Mouse (Mus musculus): ENCODE measurements around the gene Osbpl2. TPM values are rescaled to one million over a fixed set of nuclear protein-coding genes. Genes with fewer than 3 reads are reported as not detected.
A peak's percentile ranks its signal among the peaks of the same experiment; 100 is the strongest.

The Osbpl2 gene
- polyA plus RNA-seq, 1 experiment from 2014 or later, result 72.3 TPM

- H3K9ac ChIP-seq (replicated peaks; ENCODE audit: low read depth, low read length), result no peak overlapping the region
- H3K4me1 ChIP-seq (replicated peaks; ENCODE audit: control insufficient read depth, insufficient read depth, low read length), result no peaks in the 10 kb centered on the region
- 89% methylated on average over 24 of the region's 24 CpGs for WGBS
- no peaks in the 10 kb centered on the region for H3K27me3 ChIP-seq (replicated peaks; ENCODE audit: control insufficient read depth, insufficient read depth, low read length)
- no peaks in the 10 kb centered on the region for H3K9me3 ChIP-seq (ENCODE audit: control insufficient read depth, low read length)
- no peak overlapping the region for H3K4me3 ChIP-seq (replicated peaks; ENCODE audit: low read length)
- H3K36me3 ChIP-seq (ENCODE audit: control insufficient read depth, insufficient read depth), result no peaks in the 10 kb centered on the region
- no peak overlapping the region for H3K4me2 ChIP-seq (ENCODE audit: low read length)
- no peak for ATAC-seq
- no peak overlapping the region for H3K27ac ChIP-seq (ENCODE audit: low read length)
These were observed 65.1 kb downstream of the Osbpl2 start for GRCm38 (mm10) chr2:180184011-180184751.

GRCm38 (mm10) chr2:180184752-180185109, 65.6 kb downstream of the Osbpl2 start:
- Histone ChIP-seq H3K4me3 (replicated peaks; ENCODE audit: low read length) (no peak overlapping the region), H3K9me3 (ENCODE audit: control insufficient read depth, low read length) (no peaks in the 10 kb centered on the region), H3K9ac (replicated peaks; ENCODE audit: low read depth, low read length) (no peak overlapping the region), H3K27ac (ENCODE audit: low read length) (no peak overlapping the region), H3K27me3 (replicated peaks; ENCODE audit: control insufficient read depth, insufficient read depth, low read length) (no peaks in the 10 kb centered on the region), H3K36me3 (ENCODE audit: control insufficient read depth, insufficient read depth) (no peaks in the 10 kb centered on the region), H3K4me2 (ENCODE audit: low read length) (no peak overlapping the region), H3K4me1 (replicated peaks; ENCODE audit: control insufficient read depth, insufficient read depth, low read length) (no peaks in the 10 kb centered on the region)
- ATAC-seq, result no peak
- 84% methylated on average over 6 of the region's 6 CpGs for WGBS

GRCm38 (mm10) chr2:180185686-180186085, 66.6 kb downstream of the Osbpl2 start:
- H3K27ac ChIP-seq (ENCODE audit: low read length), result no peak overlapping the region
- 94% methylated on average over 14 of the region's 14 CpGs for WGBS
- H3K4me2 ChIP-seq (ENCODE audit: low read length), result no peak overlapping the region
- H3K9me3 ChIP-seq (ENCODE audit: control insufficient read depth, low read length), result no peaks in the 10 kb centered on the region
- no peaks in the 10 kb centered on the region for H3K4me1 ChIP-seq (replicated peaks; ENCODE audit: control insufficient read depth, insufficient read depth, low read length)
- H3K4me3 ChIP-seq (replicated peaks; ENCODE audit: low read length), result no peak overlapping the region
- H3K27me3 ChIP-seq (replicated peaks; ENCODE audit: control insufficient read depth, insufficient read depth, low read length), result no peaks in the 10 kb centered on the region
- H3K36me3 ChIP-seq (ENCODE audit: control insufficient read depth, insufficient read depth), result no peaks in the 10 kb centered on the region
- H3K9ac ChIP-seq (replicated peaks; ENCODE audit: low read depth, low read length), result no peak overlapping the region
- no peak for ATAC-seq

- Histone ChIP-seq H3K9me3 (ENCODE audit: control insufficient read depth, low read length) (no peaks in the 10 kb centered on the region), H3K4me2 (ENCODE audit: low read length) (no peak overlapping the region), H3K27ac (ENCODE audit: low read length) (no peak overlapping the region), H3K4me3 (replicated peaks; ENCODE audit: low read length) (no peak overlapping the region), H3K36me3 (ENCODE audit: control insufficient read depth, insufficient read depth) (no peaks in the 10 kb centered on the region), H3K27me3 (replicated peaks; ENCODE audit: control insufficient read depth, insufficient read depth, low read length) (no peaks in the 10 kb centered on the region), H3K4me1 (replicated peaks; ENCODE audit: control insufficient read depth, insufficient read depth, low read length) (no peaks in the 10 kb centered on the region), H3K9ac (replicated peaks; ENCODE audit: low read depth, low read length) (no peak overlapping the region)
- 88% methylated on average over 11 of the region's 11 CpGs for WGBS
- ATAC-seq, result 0 out of 2 replicates have a peak, but pooled peaks have one; percentile 36
These were observed 68.3 kb downstream of the Osbpl2 start for GRCm38 (mm10) chr2:180187362-180187761.

GRCm38 (mm10) chr2:180196610-180197322, 77.7 kb downstream of the Osbpl2 start:
- Histone ChIP-seq H3K4me2 (ENCODE audit: low read length) (no peak overlapping the region), H3K4me1 (replicated peaks; ENCODE audit: control insufficient read depth, insufficient read depth, low read length) (peaks cover 6% of the 10 kb centered on the region), H3K9me3 (ENCODE audit: control insufficient read depth, low read length) (no peaks in the 10 kb centered on the region), H3K36me3 (ENCODE audit: control insufficient read depth, insufficient read depth) (no peaks in the 10 kb centered on the region), H3K27me3 (replicated peaks; ENCODE audit: control insufficient read depth, insufficient read depth, low read length) (no peaks in the 10 kb centered on the region), H3K4me3 (replicated peaks; ENCODE audit: low read length) (no peak overlapping the region), H3K9ac (replicated peaks; ENCODE audit: low read depth, low read length) (no peak overlapping the region), H3K27ac (ENCODE audit: low read length) (no peak overlapping the region)
- 78% methylated on average over 12 of the region's 12 CpGs for WGBS
- no peak for ATAC-seq

GRCm38 (mm10) chr2:180197323-180198037, 78.4 kb downstream of the Osbpl2 start:
- no peak overlapping the region for H3K27ac ChIP-seq (ENCODE audit: low read length)
- WGBS, result 60% methylated on average over 10 of the region's 10 CpGs
- peak; percentile 61; the same call in 1 of the 2 replicates for ATAC-seq
- no peaks in the 10 kb centered on the region for H3K9me3 ChIP-seq (ENCODE audit: control insufficient read depth, low read length)
- H3K4me1 ChIP-seq (replicated peaks; ENCODE audit: control insufficient read depth, insufficient read depth, low read length), result peaks cover 6% of the 10 kb centered on the region
- no peaks in the 10 kb centered on the region for H3K36me3 ChIP-seq (ENCODE audit: control insufficient read depth, insufficient read depth)
- H3K4me2 ChIP-seq (ENCODE audit: low read length), result no peak overlapping the region
- H3K4me3 ChIP-seq (replicated peaks; ENCODE audit: low read length), result no peak overlapping the region
- no peaks in the 10 kb centered on the region for H3K27me3 ChIP-seq (replicated peaks; ENCODE audit: control insufficient read depth, insufficient read depth, low read length)
- H3K9ac ChIP-seq (replicated peaks; ENCODE audit: low read depth, low read length), result no peak overlapping the region

- no peak overlapping the region for H3K9ac ChIP-seq (replicated peaks; ENCODE audit: low read depth, low read length)
- no peak overlapping the region for H3K4me2 ChIP-seq (ENCODE audit: low read length)
- no peaks in the 10 kb centered on the region for H3K36me3 ChIP-seq (ENCODE audit: control insufficient read depth, insufficient read depth)
- peaks cover 6% of the 10 kb centered on the region for H3K4me1 ChIP-seq (replicated peaks; ENCODE audit: control insufficient read depth, insufficient read depth, low read length)
- WGBS, result 90% methylated on average over 10 of the region's 10 CpGs
- no peaks in the 10 kb centered on the region for H3K9me3 ChIP-seq (ENCODE audit: control insufficient read depth, low read length)
- ATAC-seq, result no peak
- no peak overlapping the region for H3K27ac ChIP-seq (ENCODE audit: low read length)
- no peak overlapping the region for H3K4me3 ChIP-seq (replicated peaks; ENCODE audit: low read length)
- H3K27me3 ChIP-seq (replicated peaks; ENCODE audit: control insufficient read depth, insufficient read depth, low read length), result no peaks in the 10 kb centered on the region
These were observed 79.7 kb downstream of the Osbpl2 start for GRCm38 (mm10) chr2:180198782-180199181.

GRCm38 (mm10) chr2:180200681-180201080, 81.6 kb downstream of the Osbpl2 start:
- H3K9ac ChIP-seq (replicated peaks; ENCODE audit: low read depth, low read length), result no peak overlapping the region
- no peaks in the 10 kb centered on the region for H3K36me3 ChIP-seq (ENCODE audit: control insufficient read depth, insufficient read depth)
- no peak overlapping the region for H3K27ac ChIP-seq (ENCODE audit: low read length)
- H3K4me1 ChIP-seq (replicated peaks; ENCODE audit: control insufficient read depth, insufficient read depth, low read length), result peaks cover 11% of the 10 kb centered on the region
- 59% methylated on average over 11 of the region's 11 CpGs for WGBS
- no peak for ATAC-seq
- H3K9me3 ChIP-seq (ENCODE audit: control insufficient read depth, low read length), result no peaks in the 10 kb centered on the region
- H3K27me3 ChIP-seq (replicated peaks; ENCODE audit: control insufficient read depth, insufficient read depth, low read length), result no peaks in the 10 kb centered on the region
- no peak overlapping the region for H3K4me3 ChIP-seq (replicated peaks; ENCODE audit: low read length)
- no peak overlapping the region for H3K4me2 ChIP-seq (ENCODE audit: low read length)

GRCm38 (mm10) chr2:180201303-180201702, 82.2 kb downstream of the Osbpl2 start:
- 80% methylated on average over 9 of the region's 9 CpGs for WGBS
- ATAC-seq, result no peak

More at GRCm38 (mm10) chr2:180201303-180201702, 82.2 kb downstream of the Osbpl2 start:
- Histone ChIP-seq H3K27me3 (replicated peaks; ENCODE audit: control insufficient read depth, insufficient read depth, low read length) (no peaks in the 10 kb centered on the region), H3K4me2 (ENCODE audit: low read length) (no peak overlapping the region), H3K36me3 (ENCODE audit: control insufficient read depth, insufficient read depth) (no peaks in the 10 kb centered on the region), H3K4me3 (replicated peaks; ENCODE audit: low read length) (no peak overlapping the region), H3K27ac (ENCODE audit: low read length) (no peak overlapping the region), H3K9me3 (ENCODE audit: control insufficient read depth, low read length) (no peaks in the 10 kb centered on the region), H3K9ac (replicated peaks; ENCODE audit: low read depth, low read length) (no peak overlapping the region), H3K4me1 (replicated peaks; ENCODE audit: control insufficient read depth, insufficient read depth, low read length) (peaks cover 11% of the 10 kb centered on the region)
